Mouse (Mus musculus): ENCODE data around the gene Sorbs1. TPM values are rescaled to one million over a fixed set of nuclear protein-coding genes. Genes with fewer than 3 reads are reported as not detected.

Sorbs1 gene
- polyA plus RNA-seq, 1 experiment from 2014 or later, result 49.5 TPM

DNA sequence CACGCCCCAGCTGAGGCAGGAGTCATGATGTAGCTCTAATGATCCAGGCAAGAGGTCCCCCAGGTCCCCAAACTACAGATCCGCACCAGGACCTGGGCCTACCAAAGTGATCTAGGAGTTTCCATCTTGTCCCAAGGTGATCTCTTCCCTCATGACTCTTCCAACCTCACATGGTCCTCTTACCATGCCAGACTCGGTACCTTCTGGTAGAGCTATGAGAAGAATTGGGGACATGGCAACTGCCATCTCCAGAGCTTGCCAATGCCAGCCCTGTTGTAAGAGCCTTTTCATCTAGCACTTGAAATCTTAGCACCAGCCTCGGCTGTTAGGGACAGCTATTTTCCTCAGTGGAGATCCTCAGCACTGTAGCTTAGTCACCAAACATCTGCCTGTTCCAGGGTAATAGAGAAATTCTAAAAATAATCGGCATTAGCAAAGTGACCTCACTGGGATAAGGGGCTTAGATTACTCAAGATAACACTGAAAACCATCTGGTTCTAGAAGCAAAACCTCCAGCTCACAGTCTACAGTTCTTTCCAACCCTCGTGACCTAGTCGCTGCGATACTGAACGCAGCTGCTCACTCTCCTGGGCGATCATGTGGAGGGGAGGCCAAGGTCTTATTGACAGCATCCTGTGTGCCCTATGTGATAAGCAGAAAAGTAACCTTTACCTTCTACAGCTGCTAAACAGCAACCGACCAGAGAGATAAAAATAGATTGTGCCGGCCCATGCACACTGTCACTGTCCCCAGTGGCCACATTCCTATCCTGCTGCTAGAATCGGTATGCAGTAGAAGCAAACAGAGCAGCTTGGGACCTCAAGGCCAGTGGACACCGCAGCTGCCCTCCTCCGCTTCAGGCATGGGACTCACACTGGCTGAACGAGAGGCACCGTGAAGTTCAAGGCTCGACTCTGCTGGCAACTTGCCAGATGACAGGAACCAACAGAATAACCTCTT, 143.4 kb downstream of the Sorbs1 start:
- no peaks in the 10 kb centered on the region for H3K27me3 ChIP-seq (ENCODE audit: control insufficient read depth, insufficient read depth, low read length)

DNA sequence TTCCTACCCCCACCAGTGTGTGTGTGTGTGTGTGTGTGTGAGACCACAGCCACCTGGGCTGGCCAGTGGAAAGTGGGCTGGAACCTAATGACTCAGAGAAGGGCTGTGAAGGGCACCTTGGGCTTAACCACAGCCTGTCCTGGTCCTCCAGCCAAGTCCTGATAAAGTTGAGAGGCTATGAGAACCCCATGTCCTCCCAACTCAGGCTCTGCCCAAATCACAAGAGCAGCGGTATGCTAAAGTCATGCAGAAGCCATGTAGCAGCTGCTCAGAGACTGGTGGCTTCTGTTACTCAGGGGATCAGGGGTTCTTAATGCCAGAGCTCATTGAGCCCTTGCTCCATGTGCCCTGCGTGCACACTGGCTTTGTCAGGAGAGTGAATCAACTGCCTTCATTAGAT, 145.1 kb downstream of the Sorbs1 start:
- no peaks in the 10 kb centered on the region for H3K27me3 ChIP-seq (ENCODE audit: control insufficient read depth, insufficient read depth, low read length)
- WGBS, result 100% methylated on average over 2 of the region's 2 CpGs
- H3K4me3 ChIP-seq (ENCODE audit: low read length), result no peak overlapping the region
- peaks cover 3% of the 10 kb centered on the region; the same call in 1 of the 2 replicates for H3K9me3 ChIP-seq (ENCODE audit: control insufficient read depth, low read length)
- no peak overlapping the region for H3K27ac ChIP-seq (ENCODE audit: low read depth, low read length)
- ATAC-seq (ENCODE audit: low FRiP score, low TSS enrichment), result no peak
- H3K9ac ChIP-seq (ENCODE audit: low read depth, low read length), result no peak overlapping the region
- H3K4me2 ChIP-seq (replicated peaks; ENCODE audit: low read depth, low read length), result no peak overlapping the region
- H3K36me3 ChIP-seq (ENCODE audit: control insufficient read depth, insufficient read depth, low read length), result peaks cover 7% of the 10 kb centered on the region; the same call in 1 of the 2 replicates
- 0 out of 2 replicates have a peak, but pooled peaks cover 4% of the 10 kb centered on the region for H3K4me1 ChIP-seq (ENCODE audit: control insufficient read depth, insufficient read depth, low read length)

More for the DNA sequence above, 143.4 kb downstream of the Sorbs1 start:
- Histone ChIP-seq H3K4me3 (ENCODE audit: low read length) (no peak overlapping the region), H3K9ac (ENCODE audit: low read depth, low read length) (no peak overlapping the region), H3K4me1 (ENCODE audit: control insufficient read depth, insufficient read depth, low read length) (0 out of 2 replicates have a peak, but pooled peaks cover 4% of the 10 kb centered on the region), H3K4me2 (replicated peaks; ENCODE audit: low read depth, low read length) (no peak overlapping the region), H3K27ac (ENCODE audit: low read depth, low read length) (no peak overlapping the region), H3K36me3 (ENCODE audit: control insufficient read depth, insufficient read depth, low read length) (no peaks in the 10 kb centered on the region; the same call in 1 of the 2 replicates), H3K9me3 (ENCODE audit: control insufficient read depth, low read length) (no peaks in the 10 kb centered on the region)
- WGBS, result 57% methylated on average over 18 of the region's 18 CpGs
- ATAC-seq (ENCODE audit: low FRiP score, low TSS enrichment), result peak; percentile 63; the same call in 1 of the 2 replicates

DNA sequence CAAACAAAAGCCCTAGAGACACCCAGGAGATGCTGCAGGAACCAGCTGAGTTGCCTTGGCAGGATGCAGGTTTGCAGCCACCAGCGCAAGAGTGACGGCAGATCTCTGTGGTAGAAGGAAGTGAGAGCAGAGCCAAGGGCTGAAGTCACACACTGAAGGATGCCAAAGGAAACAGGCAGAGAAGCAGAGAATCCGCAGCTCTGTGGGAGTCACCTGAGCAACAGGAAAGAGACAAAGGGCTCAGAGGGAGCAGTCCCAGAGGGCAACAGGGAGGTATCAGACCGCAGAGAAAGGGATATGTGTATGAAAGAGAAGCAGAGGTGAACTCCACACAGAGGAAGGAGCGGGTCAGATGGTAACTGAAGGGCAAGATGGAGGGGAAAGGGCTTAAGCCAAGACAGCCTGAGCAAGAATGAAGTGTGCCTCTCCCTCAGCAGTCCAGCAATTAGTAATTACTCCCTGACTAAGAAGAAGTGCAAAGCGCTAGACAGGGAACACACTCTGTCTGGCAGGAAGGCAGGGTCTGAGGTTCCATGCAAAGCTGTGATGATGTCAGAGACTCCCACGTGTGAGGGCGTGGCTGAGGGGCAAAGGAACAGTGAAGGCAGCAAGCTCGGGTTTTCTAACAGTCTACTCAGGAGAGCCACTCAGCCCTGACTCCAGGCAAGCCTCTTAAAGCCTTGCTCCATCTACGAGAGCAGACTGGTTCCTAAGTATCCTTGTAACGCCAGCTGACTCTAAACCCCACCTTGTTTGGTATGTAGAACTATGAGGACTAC, 147.2 kb downstream of the Sorbs1 start:
- Histone ChIP-seq H3K4me3 (ENCODE audit: low read length) (no peak overlapping the region), H3K36me3 (ENCODE audit: control insufficient read depth, insufficient read depth, low read length) (peaks cover 10% of the 10 kb centered on the region; the same call in 1 of the 2 replicates), H3K9ac (ENCODE audit: low read depth, low read length) (no peak overlapping the region), H3K27ac (ENCODE audit: low read depth, low read length) (no peak overlapping the region), H3K4me1 (ENCODE audit: control insufficient read depth, insufficient read depth, low read length) (0 out of 2 replicates have a peak, but pooled peaks cover 4% of the 10 kb centered on the region), H3K4me2 (replicated peaks; ENCODE audit: low read depth, low read length) (no peak overlapping the region), H3K27me3 (ENCODE audit: control insufficient read depth, insufficient read depth, low read length) (no peaks in the 10 kb centered on the region), H3K9me3 (ENCODE audit: control insufficient read depth, low read length) (peaks cover 5% of the 10 kb centered on the region; the same call in 1 of the 2 replicates)
- WGBS, result 28% methylated on average over 11 of the region's 11 CpGs
- ATAC-seq (ENCODE audit: low FRiP score, low TSS enrichment), result peak; percentile 89

DNA sequence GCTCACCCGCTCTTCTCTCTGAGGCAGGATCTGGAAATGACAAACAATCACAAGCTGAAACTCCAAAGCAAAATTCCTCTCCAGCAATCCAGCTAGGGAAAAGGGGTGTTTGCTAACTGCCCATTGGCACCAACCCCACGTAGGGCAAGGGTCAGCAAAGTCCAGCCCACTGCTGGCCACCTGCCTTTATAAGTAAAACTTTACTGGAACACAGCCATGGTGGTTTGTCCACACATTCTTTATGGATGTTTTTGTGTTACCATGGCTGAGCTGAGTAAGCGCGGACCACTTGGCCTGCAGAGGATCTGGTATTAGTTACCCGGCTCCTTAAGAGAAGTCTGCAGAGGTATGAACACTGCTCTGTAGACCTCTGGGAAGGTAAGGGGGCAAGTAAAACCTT, 148.4 kb downstream of the Sorbs1 start:
- ATAC-seq (ENCODE audit: low FRiP score, low TSS enrichment), result no peak
- H3K27ac ChIP-seq (ENCODE audit: low read depth, low read length), result no peak overlapping the region

DNA sequence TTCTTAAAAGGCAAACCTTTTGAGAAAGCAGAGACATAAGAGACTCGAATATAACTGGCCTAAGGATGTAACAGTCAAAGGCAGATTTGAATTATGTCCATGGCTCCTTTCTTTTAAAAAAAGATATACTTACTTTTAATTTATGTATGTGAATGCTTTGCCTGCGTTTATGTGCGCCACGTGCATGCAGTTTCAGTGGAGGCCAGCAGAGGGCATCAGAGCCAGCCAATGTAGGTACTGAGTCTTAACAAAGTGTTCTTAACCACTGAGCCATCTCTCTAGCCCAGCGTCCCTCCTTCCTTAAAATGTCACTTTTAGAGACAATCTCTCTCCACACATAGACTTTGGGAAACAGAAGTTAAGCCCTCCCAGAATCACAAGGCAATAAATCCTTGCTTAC, 150.1 kb downstream of the Sorbs1 start:
- Histone ChIP-seq H3K27ac (ENCODE audit: low read depth, low read length) (no peak overlapping the region), H3K4me3 (ENCODE audit: low read length) (no peak overlapping the region), H3K4me1 (ENCODE audit: control insufficient read depth, insufficient read depth, low read length) (no peaks in the 10 kb centered on the region), H3K36me3 (ENCODE audit: control insufficient read depth, insufficient read depth, low read length) (peaks cover 10% of the 10 kb centered on the region; the same call in 1 of the 2 replicates), H3K4me2 (replicated peaks; ENCODE audit: low read depth, low read length) (no peak overlapping the region), H3K9me3 (ENCODE audit: control insufficient read depth, low read length) (peaks cover 5% of the 10 kb centered on the region; the same call in 1 of the 2 replicates), H3K9ac (ENCODE audit: low read depth, low read length) (no peak overlapping the region), H3K27me3 (ENCODE audit: control insufficient read depth, insufficient read depth, low read length) (no peaks in the 10 kb centered on the region)
- no peak for ATAC-seq (ENCODE audit: low FRiP score, low TSS enrichment)
- WGBS, result 90% methylated on average over 5 of the region's 5 CpGs

More for the DNA sequence above, 148.4 kb downstream of the Sorbs1 start:
- Histone ChIP-seq H3K4me2 (replicated peaks; ENCODE audit: low read depth, low read length) (no peak overlapping the region), H3K4me1 (ENCODE audit: control insufficient read depth, insufficient read depth, low read length) (0 out of 2 replicates have a peak, but pooled peaks cover 3% of the 10 kb centered on the region), H3K27me3 (ENCODE audit: control insufficient read depth, insufficient read depth, low read length) (no peaks in the 10 kb centered on the region), H3K36me3 (ENCODE audit: control insufficient read depth, insufficient read depth, low read length) (peaks cover 10% of the 10 kb centered on the region; the same call in 1 of the 2 replicates), H3K9me3 (ENCODE audit: control insufficient read depth, low read length) (peaks cover 5% of the 10 kb centered on the region; the same call in 1 of the 2 replicates), H3K9ac (ENCODE audit: low read depth, low read length) (no peak overlapping the region), H3K4me3 (ENCODE audit: low read length) (no peak overlapping the region)
- WGBS, result 93% methylated on average over 5 of the region's 5 CpGs

DNA sequence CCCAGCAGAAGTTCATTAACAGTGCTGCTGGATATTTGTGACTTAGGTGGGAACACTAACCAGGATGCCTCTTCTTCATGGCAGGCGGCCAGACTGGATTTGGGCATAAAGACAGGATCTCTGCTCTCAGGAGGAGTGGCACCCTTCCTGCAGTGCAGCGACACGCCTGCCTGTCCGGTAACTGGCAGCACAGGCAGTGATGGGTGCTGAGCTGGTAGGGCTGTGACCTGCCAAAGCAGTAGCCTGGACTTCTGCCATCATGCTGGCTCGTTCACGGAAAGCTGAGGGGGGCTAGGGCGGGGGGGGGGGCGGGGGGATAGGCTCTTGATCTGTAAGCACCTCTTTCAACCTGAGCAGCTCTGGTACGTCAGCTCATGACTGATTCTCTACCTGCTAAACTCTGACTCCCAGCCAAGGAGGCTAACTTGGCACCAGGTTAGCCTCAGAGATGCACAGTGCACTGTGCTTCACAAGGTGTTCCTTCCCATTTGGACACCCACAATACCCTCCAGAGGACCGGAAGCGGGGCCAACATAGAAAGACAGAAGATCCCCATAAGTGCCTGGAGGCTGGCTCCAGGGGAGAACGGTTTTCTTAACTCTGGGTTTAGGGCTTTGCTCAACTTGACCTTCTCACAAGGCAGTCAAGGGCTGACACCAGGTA, 151.2 kb downstream of the Sorbs1 start:
- Histone ChIP-seq H3K27ac (ENCODE audit: low read depth, low read length) (no peak overlapping the region), H3K4me1 (ENCODE audit: control insufficient read depth, insufficient read depth, low read length) (no peaks in the 10 kb centered on the region), H3K27me3 (ENCODE audit: control insufficient read depth, insufficient read depth, low read length) (no peaks in the 10 kb centered on the region), H3K9me3 (ENCODE audit: control insufficient read depth, low read length) (peaks cover 5% of the 10 kb centered on the region; the same call in 1 of the 2 replicates), H3K9ac (ENCODE audit: low read depth, low read length) (no peak overlapping the region), H3K36me3 (ENCODE audit: control insufficient read depth, insufficient read depth, low read length) (peaks cover 10% of the 10 kb centered on the region; the same call in 1 of the 2 replicates), H3K4me3 (ENCODE audit: low read length) (no peak overlapping the region), H3K4me2 (replicated peaks; ENCODE audit: low read depth, low read length) (no peak overlapping the region)
- 90% methylated on average over 12 of the region's 12 CpGs for WGBS
- ATAC-seq (ENCODE audit: low FRiP score, low TSS enrichment), result no peak

DNA sequence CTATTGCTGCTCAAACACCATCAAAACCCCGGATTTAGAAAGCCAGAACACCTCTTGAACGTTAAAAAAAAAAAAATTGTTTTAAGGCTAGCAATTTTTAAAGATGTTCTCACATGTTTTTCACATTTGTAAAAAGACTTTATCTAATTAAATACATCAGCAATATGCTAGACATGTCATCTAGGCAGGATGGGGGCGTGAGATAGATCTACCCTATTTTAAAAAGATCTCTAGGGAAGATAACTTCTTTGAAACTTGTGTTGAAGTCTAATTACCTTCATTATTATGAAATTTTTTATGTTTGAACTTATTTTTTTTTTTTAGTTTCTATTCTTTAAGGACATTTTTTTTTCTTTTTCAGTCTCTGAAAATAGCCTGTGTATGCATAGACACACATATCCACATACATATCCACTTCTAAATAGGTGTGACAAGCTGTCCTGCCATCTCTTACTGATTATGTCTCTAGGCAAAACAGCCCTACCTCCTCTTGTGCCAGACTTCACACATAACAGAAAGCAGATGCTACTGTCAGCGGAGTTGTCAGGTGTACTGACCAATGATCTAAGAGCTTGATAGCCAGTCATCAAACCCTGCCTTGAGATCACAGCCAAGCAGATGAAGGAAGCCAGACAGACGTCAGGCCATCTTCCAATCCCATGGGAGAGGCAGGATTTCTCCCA, 153.7 kb downstream of the Sorbs1 start:
- Histone ChIP-seq H3K9ac (ENCODE audit: low read depth, low read length) (no peak overlapping the region), H3K36me3 (ENCODE audit: control insufficient read depth, insufficient read depth, low read length) (peaks cover 10% of the 10 kb centered on the region; the same call in 1 of the 2 replicates), H3K27me3 (ENCODE audit: control insufficient read depth, insufficient read depth, low read length) (no peaks in the 10 kb centered on the region), H3K4me3 (ENCODE audit: low read length) (no peak overlapping the region), H3K27ac (ENCODE audit: low read depth, low read length) (no peak overlapping the region), H3K4me2 (replicated peaks; ENCODE audit: low read depth, low read length) (no peak overlapping the region), H3K4me1 (ENCODE audit: control insufficient read depth, insufficient read depth, low read length) (no peaks in the 10 kb centered on the region), H3K9me3 (ENCODE audit: control insufficient read depth, low read length) (peaks cover 5% of the 10 kb centered on the region; the same call in 1 of the 2 replicates)
- WGBS, result 88% methylated on average over 5 of the region's 5 CpGs
- no peak for ATAC-seq (ENCODE audit: low FRiP score, low TSS enrichment)
